Mouse (Mus musculus): ENCODE measurements around the gene Cox4i2. TPM values are rescaled to one million over a fixed set of nuclear protein-coding genes. Genes with fewer than 3 reads are reported as not detected.

Cox4i2 gene
- 2.7 and 3.7 TPM in 2 replicates for total RNA-seq (2017)

- peak; percentile 86 for ATAC-seq (replicated peaks; ENCODE audit: low read depth, poor library complexity, severe bottlenecking)
These were observed at the start of gene Cox4i2 for GRCm38 (mm10) chr2:152753944-152754711. Gene Cox4i2 (plus strand): TSS chr2:152754173.

GRCm38 (mm10) chr2:152704256-152704605 is 49.7 kb upstream of the Cox4i2 start:
- no peak for ATAC-seq (replicated peaks; ENCODE audit: low read depth, poor library complexity, severe bottlenecking)

- no peak for ATAC-seq (replicated peaks; ENCODE audit: low read depth, poor library complexity, severe bottlenecking)
These were observed 49.1 kb upstream of the Cox4i2 start for GRCm38 (mm10) chr2:152704811-152705370.

- no peak for ATAC-seq (replicated peaks; ENCODE audit: low read depth, poor library complexity, severe bottlenecking)
These were observed 47.9 kb upstream of the Cox4i2 start for GRCm38 (mm10) chr2:152705993-152706571.

- ATAC-seq (replicated peaks; ENCODE audit: low read depth, poor library complexity, severe bottlenecking) = no peak
These were observed 46.8 kb upstream of the Cox4i2 start for GRCm38 (mm10) chr2:152707186-152707585.

- no peak for ATAC-seq (replicated peaks; ENCODE audit: low read depth, poor library complexity, severe bottlenecking)
These were observed 46.3 kb upstream of the Cox4i2 start for GRCm38 (mm10) chr2:152707627-152708026.

- no peak for ATAC-seq (replicated peaks; ENCODE audit: low read depth, poor library complexity, severe bottlenecking)
These were observed 44.9 kb upstream of the Cox4i2 start for GRCm38 (mm10) chr2:152709066-152709465.

- no peak for ATAC-seq (replicated peaks; ENCODE audit: low read depth, poor library complexity, severe bottlenecking)
These were observed 37.7 kb upstream of the Cox4i2 start for GRCm38 (mm10) chr2:152716241-152716772.

GRCm38 (mm10) chr2:152717652-152718051 is 36.3 kb upstream of the Cox4i2 start:
- ATAC-seq (replicated peaks; ENCODE audit: low read depth, poor library complexity, severe bottlenecking) = no peak

- ATAC-seq (replicated peaks; ENCODE audit: low read depth, poor library complexity, severe bottlenecking) = no peak
These were observed 35.9 kb upstream of the Cox4i2 start for GRCm38 (mm10) chr2:152718076-152718475.

- peak; percentile 19; the same call in 1 of the 2 replicates for ATAC-seq (replicated peaks; ENCODE audit: low read depth, poor library complexity, severe bottlenecking)
These were observed 30.2 kb upstream of the Cox4i2 start for GRCm38 (mm10) chr2:152723651-152724331.

- no peak for ATAC-seq (replicated peaks; ENCODE audit: low read depth, poor library complexity, severe bottlenecking)
These were observed 29.6 kb upstream of the Cox4i2 start for GRCm38 (mm10) chr2:152724332-152724723.

GRCm38 (mm10) chr2:152725178-152725750 is 28.7 kb upstream of the Cox4i2 start:
- ATAC-seq (replicated peaks; ENCODE audit: low read depth, poor library complexity, severe bottlenecking) = no peak

GRCm38 (mm10) chr2:152726213-152726612 is 27.8 kb upstream of the Cox4i2 start:
- no peak for ATAC-seq (replicated peaks; ENCODE audit: low read depth, poor library complexity, severe bottlenecking)

GRCm38 (mm10) chr2:152726751-152727335 is 27.1 kb upstream of the Cox4i2 start:
- ATAC-seq (replicated peaks; ENCODE audit: low read depth, poor library complexity, severe bottlenecking) = peak; percentile 65

GRCm38 (mm10) chr2:152727795-152728510 is 26.0 kb upstream of the Cox4i2 start:
- no peak for ATAC-seq (replicated peaks; ENCODE audit: low read depth, poor library complexity, severe bottlenecking)

- ATAC-seq (replicated peaks; ENCODE audit: low read depth, poor library complexity, severe bottlenecking) = no peak
These were observed 25.4 kb upstream of the Cox4i2 start for GRCm38 (mm10) chr2:152728594-152728993.

GRCm38 (mm10) chr2:152729013-152729635 is 24.8 kb upstream of the Cox4i2 start:
- no peak for ATAC-seq (replicated peaks; ENCODE audit: low read depth, poor library complexity, severe bottlenecking)

- no peak for ATAC-seq (replicated peaks; ENCODE audit: low read depth, poor library complexity, severe bottlenecking)
These were observed 24.3 kb upstream of the Cox4i2 start for GRCm38 (mm10) chr2:152729636-152730020.

Measured in common myeloid progenitor, adult 5-6 weeks (primary cell).